Mouse (Mus musculus) gastrocnemius, postnatal 14 days (tissue): ENCODE data around the gene H2afy2. TPM values are rescaled to one million over a fixed set of nuclear protein-coding genes. Genes with fewer than 3 reads are reported as not detected.

Source experiments
- DNase-seq: peaks from one replicate; pipeline ENCODE4 v3.0.0; 2021; ENCODE audit warnings: mixed read lengths
- intact Hi-C: fragments of 180-260 bp; cut with DNase I; formaldehyde crosslinking; loops from one replicate; pipeline ENCODE4 v1.15.1; 2025; ENCODE audit warnings: low total_unique reads
- microRNA-seq, 2 experiments: library from miRNA; unstranded; fragments of <30 nt; microRNA quantifications; one replicate each; pipeline ENCODE4 v1.2.0; 2021
- total RNA-seq, 2 experiments: library from RNA; stranded (reverse); gene quantifications; 2 replicates each; pipeline ENCODE4 v1.2.3; 2021

H2afy2 gene
- total RNA-seq, 2 experiments from 2014 or later = 2.6 to 2.7 TPM

DNA sequence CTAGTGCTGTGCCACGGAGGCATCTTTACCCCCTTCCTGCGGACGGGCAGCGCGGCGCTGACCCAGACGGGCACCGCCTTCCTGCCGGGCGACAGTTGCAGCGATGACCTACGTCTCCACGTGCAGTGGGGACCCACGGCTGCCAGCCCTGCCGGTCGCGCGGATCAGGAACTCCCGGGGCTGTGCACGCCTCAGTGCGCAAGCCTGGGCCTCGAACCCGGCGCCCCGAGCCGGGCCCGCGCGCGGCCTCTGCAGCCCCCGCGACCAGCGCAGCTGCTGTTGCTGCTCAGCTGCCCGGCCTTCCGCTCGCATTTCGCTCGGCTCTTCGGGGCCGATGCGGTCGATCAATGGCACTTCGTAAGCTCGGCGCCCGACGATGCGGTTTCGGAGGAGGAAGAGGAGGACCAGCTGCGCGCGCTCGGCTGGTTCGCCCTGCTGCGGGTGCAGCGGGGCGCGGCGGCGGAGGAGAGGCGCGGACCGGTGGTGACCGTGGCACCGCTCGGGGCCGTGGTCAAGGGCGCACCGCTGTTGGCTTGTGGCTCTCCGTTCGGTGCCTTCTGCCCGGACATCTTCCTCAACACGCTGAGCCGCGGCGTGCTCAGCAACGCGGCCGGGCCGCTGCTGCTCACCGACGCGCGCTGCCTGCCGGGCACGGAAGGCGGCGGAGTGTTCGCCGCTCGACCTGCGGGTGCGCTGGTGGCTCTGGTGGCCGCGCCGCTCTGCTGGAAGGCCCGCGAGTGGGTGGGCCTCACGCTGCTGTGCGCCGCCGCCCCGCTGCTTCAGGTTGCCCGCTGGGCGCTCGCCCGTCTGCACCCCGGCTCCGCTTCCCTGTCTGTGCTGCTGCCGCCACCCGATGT, 88.0 kb downstream of the H2afy2 start:
- DNase-seq = peak; percentile 30
- intact Hi-C loops = no loop called here

- intact Hi-C loops = no loop called here
Measured at GRCm38 (mm10) chr10:61694870-61695670, 88.9 kb downstream of the H2afy2 start, which contains the start of gene Tysnd1. Gene Tysnd1 (plus strand): TSS chr10:61695514.

DNA sequence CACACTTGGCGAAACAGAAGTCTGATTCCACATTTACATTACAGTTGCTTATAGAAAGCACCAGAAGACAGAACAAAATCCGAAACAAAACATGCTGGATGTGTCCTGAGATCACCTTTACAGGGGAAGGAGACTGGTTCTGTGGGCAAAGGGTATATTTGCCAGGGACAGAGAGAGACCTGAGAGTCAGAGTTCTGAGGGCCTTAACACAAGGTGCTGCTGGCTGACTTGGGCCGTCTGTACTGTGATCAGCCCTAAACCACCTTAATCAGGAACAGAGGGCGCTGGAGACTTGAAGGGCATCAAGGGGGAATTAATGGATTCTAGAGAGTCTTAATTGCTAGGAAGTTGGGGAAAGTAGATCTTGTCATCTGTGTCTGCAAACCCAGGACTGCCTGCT, 90.4 kb downstream of the H2afy2 start:
- intact Hi-C loops = no loop called here
- DNase-seq = no peak

More at GRCm38 (mm10) chr10:61694870-61695670, 88.9 kb downstream of the H2afy2 start, which contains the start of gene Tysnd1:
- peak; percentile 98 for DNase-seq

DNA sequence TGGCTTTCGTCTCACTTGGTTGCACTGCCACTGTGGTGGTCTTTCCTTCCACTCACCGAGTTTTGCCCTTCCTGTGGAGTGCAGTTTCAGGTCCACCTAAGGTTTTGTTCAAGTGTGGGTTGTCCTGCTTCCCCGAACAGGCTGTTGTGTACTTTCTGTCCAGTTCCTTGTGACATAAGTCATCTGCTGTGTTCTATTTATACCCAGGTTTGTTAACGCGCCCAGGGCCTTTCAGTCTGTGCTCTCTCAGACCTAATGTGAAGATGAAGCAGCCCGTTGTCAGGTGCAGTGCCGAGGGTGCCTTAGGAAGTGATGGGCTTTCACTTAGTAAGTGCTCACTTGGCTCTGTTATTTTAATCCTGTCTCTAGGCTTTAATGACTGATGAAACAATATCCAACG, 94.5 kb downstream of the H2afy2 start:
- intact Hi-C loops = no loop called here
- DNase-seq = no peak

Small RNA genes lying within 50 kb of the gene (microRNA-seq; reads per million reads assigned to microRNA genes)
- 0 reads per million in 2 experiments for gene Mir5108

Other genes starting within 250 kb of the H2afy2 start
- under 1 TPM in 1 of 2 experiments, not detected in 1; 0.07 TPM for gene Npffr1, start 188.7 kb downstream of the H2afy2 start, total RNA-seq
- 10 to 100 TPM; 36.6 to 39.8 TPM for gene Ppa1, start 135.6 kb downstream of the H2afy2 start, total RNA-seq
- gene Sar1a, start 103.8 kb downstream of the H2afy2 start, total RNA-seq = 100 to 1,000 TPM; 100 to 114 TPM
- gene Tysnd1, start 88.6 kb downstream of the H2afy2 start, total RNA-seq = 10 to 100 TPM; 11.8 to 14.3 TPM
- gene Aifm2, start 68.9 kb downstream of the H2afy2 start, total RNA-seq = 10 to 100 TPM; 11.5 to 12.9 TPM
- 1 to 10 TPM; 2.1 to 2.7 TPM for gene Col13a1, start 195.0 kb upstream of the H2afy2 start, total RNA-seq